Mouse (Mus musculus) liver, adult 2 months (tissue): ENCODE data around the gene Cacnb4. TPM values are rescaled to one million over a fixed set of nuclear protein-coding genes. Genes with fewer than 3 reads are reported as not detected.
A peak's percentile ranks its signal among the peaks of the same experiment; 100 is the strongest.

Source experiments
- DNase-seq: peaks from one replicate; pipeline ENCODE4 v3.0.0-alpha.2; 2011; ENCODE audit warnings: low read depth, low spot score; ENCODE audit errors: extremely low read depth
- H3K27ac ChIP-seq: fragments of 200-500 bp; replicated peaks from 2 replicates; pipeline ENCODE4 v1.5.1; 2012; ENCODE audit warnings: low read depth, mild to moderate bottlenecking, control low read depth, inconsistent platforms, low read length; ENCODE audit not compliant: insufficient read depth
- H3K27me3 ChIP-seq: fragments of 200-500 bp; 2 replicates; pipeline ENCODE4 v1.6.1; 2012; ENCODE audit warnings: mild to moderate bottlenecking, moderate library complexity, low read length, inconsistent platforms; ENCODE audit not compliant: control insufficient read depth, insufficient read depth
- H3K36me3 ChIP-seq: fragments of 200-500 bp; 2 replicates; pipeline ENCODE4 v1.6.1; 2012; ENCODE audit warnings: low read length, inconsistent platforms; ENCODE audit not compliant: control insufficient read depth, insufficient read depth
- H3K4me1 ChIP-seq: fragments of 200-500 bp; 2 replicates; pipeline ENCODE4 v1.6.1; 2011; ENCODE audit warnings: low read length; ENCODE audit not compliant: control insufficient read depth, insufficient read depth
- H3K4me3 ChIP-seq: fragments of 200-500 bp; 2 replicates; pipeline ENCODE4 v1.5.1; 2011; ENCODE audit warnings: low read depth, mild to moderate bottlenecking, control low read depth, low read length, moderate library complexity; ENCODE audit not compliant: insufficient read depth
- H3K79me2 ChIP-seq: fragments of 200-500 bp; 2 replicates; pipeline ENCODE4 v1.6.1; 2012; ENCODE audit warnings: inconsistent platforms, mild to moderate bottlenecking, low read length, moderate library complexity; ENCODE audit not compliant: control insufficient read depth, insufficient read depth
- H3K9ac ChIP-seq: fragments of 200-500 bp; 2 replicates; pipeline ENCODE4 v1.6.1; 2012; ENCODE audit warnings: low read depth, mild to moderate bottlenecking, control low read depth, inconsistent platforms, low read length
- CTCF ChIP-seq: fragments of 200-500 bp; IDR thresholded peaks from 2 replicates; pipeline ENCODE4 v1.5.1; 2011; ENCODE audit warnings: low read depth, low read length, control low read depth
- POLR2A ChIP-seq: fragments of 200-500 bp; IDR thresholded peaks from 2 replicates; pipeline ENCODE4 v1.6.1; 2011; ENCODE audit warnings: low read length, control low read depth; ENCODE audit not compliant: insufficient read depth; ENCODE audit errors: extremely low read depth
- WGBS: fragments of 180-500 bp; shearing (Covaris S2); methylation state at CpG from one replicate; pipeline ENCODE4 v1.1.7; 2018; 5-methylcytosine and 5-hydroxymethylcytosine counted together
- polyA plus RNA-seq: library from polyadenylated mRNA; depleted of rRNA; stranded (reverse); fragments of >200 nt; gene quantifications from 2 replicates; pipeline ENCODE4 v1.2.3, GENCODE M21; 2012
- total RNA-seq: library from RNA; depleted of rRNA; stranded (reverse); fragments of >200 nt; gene quantifications from 2 replicates; pipeline ENCODE4 v1.2.3, GENCODE M21; 2014

Gene Cacnb4
- total and polyA plus RNA-seq, 2 experiments, result 0.01 TPM; not detected in 1

GRCm38 (mm10) chr2:52590340-52590969 lies 86.2 kb downstream of the Cacnb4 start:
- H3K27ac ChIP-seq, result no peak overlapping the region
- WGBS, result 88% methylated on average over 7 of the region's 7 CpGs
- H3K4me3 ChIP-seq, result no peak overlapping the region
- H3K27me3 ChIP-seq, result no peaks in the 10 kb centered on the region
- no peaks in the 10 kb centered on the region for H3K79me2 ChIP-seq
- H3K36me3 ChIP-seq, result no peaks in the 10 kb centered on the region
- H3K4me1 ChIP-seq, result peaks cover 1% of the 10 kb centered on the region; the same call in 1 of the 2 replicates
- DNase-seq, result no peak
- TF ChIP-seq POLR2A (no peak), CTCF (no peak)
- no peak overlapping the region for H3K9ac ChIP-seq

GRCm38 (mm10) chr2:52589514-52589913 lies 87.1 kb downstream of the Cacnb4 start:
- H3K27ac ChIP-seq, result no peak overlapping the region

GRCm38 (mm10) chr2:52585384-52585783 lies 91.2 kb downstream of the Cacnb4 start:
- Histone ChIP-seq H3K36me3 (no peaks in the 10 kb centered on the region), H3K79me2 (no peaks in the 10 kb centered on the region), H3K27ac (no peak overlapping the region), H3K27me3 (no peaks in the 10 kb centered on the region), H3K9ac (no peak overlapping the region), H3K4me3 (no peak overlapping the region), H3K4me1 (no peaks in the 10 kb centered on the region)
- DNase-seq, result no peak
- 51% methylated on average over 4 of the region's 4 CpGs for WGBS
- TF ChIP-seq CTCF, result no peak
- TF ChIP-seq POLR2A, result no peak

More at GRCm38 (mm10) chr2:52589514-52589913, 87.1 kb downstream of the Cacnb4 start:
- no peak for DNase-seq
- Histone ChIP-seq H3K27me3 (no peaks in the 10 kb centered on the region), H3K4me1 (peaks cover 1% of the 10 kb centered on the region; the same call in 1 of the 2 replicates), H3K36me3 (no peaks in the 10 kb centered on the region), H3K4me3 (no peak overlapping the region), H3K79me2 (no peaks in the 10 kb centered on the region), H3K9ac (no peak overlapping the region)
- 95% methylated on average over 4 of the region's 4 CpGs for WGBS
- TF ChIP-seq CTCF (peak; percentile 35; the same call in 1 of the 2 replicates), POLR2A (no peak)

GRCm38 (mm10) chr2:52581132-52581781 lies 95.4 kb downstream of the Cacnb4 start:
- no peaks in the 10 kb centered on the region for H3K36me3 ChIP-seq
- no peak for TF ChIP-seq POLR2A
- no peak for TF ChIP-seq CTCF
- DNase-seq, result no peak
- H3K27ac ChIP-seq, result no peak overlapping the region
- H3K27me3 ChIP-seq, result no peaks in the 10 kb centered on the region
- H3K4me3 ChIP-seq, result no peak overlapping the region
- no peaks in the 10 kb centered on the region for H3K79me2 ChIP-seq
- 92% methylated on average over 11 of the region's 11 CpGs for WGBS
- H3K9ac ChIP-seq, result no peak overlapping the region
- peaks cover 19% of the 10 kb centered on the region for H3K4me1 ChIP-seq

GRCm38 (mm10) chr2:52580697-52581096 lies 95.9 kb downstream of the Cacnb4 start:
- peaks cover 19% of the 10 kb centered on the region for H3K4me1 ChIP-seq
- H3K27me3 ChIP-seq, result no peaks in the 10 kb centered on the region
- no peaks in the 10 kb centered on the region for H3K79me2 ChIP-seq
- 54% methylated on average over 5 of the region's 5 CpGs for WGBS
- no peak overlapping the region for H3K9ac ChIP-seq
- TF ChIP-seq CTCF (no peak), POLR2A (no peak)
- no peak overlapping the region for H3K27ac ChIP-seq
- peak; percentile 26 for DNase-seq
- H3K36me3 ChIP-seq, result no peaks in the 10 kb centered on the region
- H3K4me3 ChIP-seq, result no peak overlapping the region

GRCm38 (mm10) chr2:52578846-52579245 lies 97.8 kb downstream of the Cacnb4 start:
- H3K4me1 ChIP-seq, result peaks cover 19% of the 10 kb centered on the region
- TF ChIP-seq POLR2A (no peak), CTCF (no peak)
- no peaks in the 10 kb centered on the region for H3K27me3 ChIP-seq
- H3K27ac ChIP-seq, result peak overlapping the region; percentile 54
- WGBS, result 21% methylated on average over 3 of the region's 3 CpGs
- no peak overlapping the region for H3K4me3 ChIP-seq
- H3K79me2 ChIP-seq, result no peaks in the 10 kb centered on the region
- DNase-seq, result peak; percentile 96
- no peak overlapping the region for H3K9ac ChIP-seq
- no peaks in the 10 kb centered on the region for H3K36me3 ChIP-seq
